Mouse (Mus musculus): ENCODE measurements around the gene 9530068E07Rik.

The 9530068E07Rik gene

GRCm38 (mm10) chr11:52421053-52421778 lies 25.0 kb downstream of the 9530068E07Rik start:
- ATAC-seq (ENCODE audit: low TSS enrichment): peak; percentile 74; the same call in 1 of the 2 replicates

GRCm38 (mm10) chr11:52429440-52429839 lies 33.2 kb downstream of the 9530068E07Rik start:
- peak; percentile 45; the same call in 1 of the 2 replicates for ATAC-seq (ENCODE audit: low TSS enrichment)

DNA sequence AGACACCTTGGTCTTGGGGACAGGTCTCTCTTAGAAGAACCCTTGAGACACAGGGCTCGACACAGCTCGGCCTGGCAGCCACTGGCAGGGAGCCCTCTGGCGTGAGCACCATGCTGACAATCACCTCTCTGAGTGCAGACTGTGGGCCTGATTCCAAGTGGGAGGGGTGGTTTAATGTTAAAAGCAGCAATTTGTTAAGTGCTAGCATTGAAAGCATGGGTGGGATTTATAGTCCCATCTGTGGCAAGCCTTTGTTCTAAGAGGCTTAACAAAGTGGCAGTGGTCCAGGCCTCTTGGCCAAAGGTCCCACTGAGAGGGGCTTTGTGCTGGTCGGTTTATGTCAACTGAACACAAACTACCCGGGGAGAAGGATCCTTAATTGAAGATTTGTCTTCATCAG lies 35.4 kb downstream of the 9530068E07Rik start:
- ATAC-seq (ENCODE audit: low TSS enrichment): no peak

- ATAC-seq (ENCODE audit: low TSS enrichment): no peak
These were observed 35.9 kb downstream of the 9530068E07Rik start for GRCm38 (mm10) chr11:52432148-52432547.

DNA sequence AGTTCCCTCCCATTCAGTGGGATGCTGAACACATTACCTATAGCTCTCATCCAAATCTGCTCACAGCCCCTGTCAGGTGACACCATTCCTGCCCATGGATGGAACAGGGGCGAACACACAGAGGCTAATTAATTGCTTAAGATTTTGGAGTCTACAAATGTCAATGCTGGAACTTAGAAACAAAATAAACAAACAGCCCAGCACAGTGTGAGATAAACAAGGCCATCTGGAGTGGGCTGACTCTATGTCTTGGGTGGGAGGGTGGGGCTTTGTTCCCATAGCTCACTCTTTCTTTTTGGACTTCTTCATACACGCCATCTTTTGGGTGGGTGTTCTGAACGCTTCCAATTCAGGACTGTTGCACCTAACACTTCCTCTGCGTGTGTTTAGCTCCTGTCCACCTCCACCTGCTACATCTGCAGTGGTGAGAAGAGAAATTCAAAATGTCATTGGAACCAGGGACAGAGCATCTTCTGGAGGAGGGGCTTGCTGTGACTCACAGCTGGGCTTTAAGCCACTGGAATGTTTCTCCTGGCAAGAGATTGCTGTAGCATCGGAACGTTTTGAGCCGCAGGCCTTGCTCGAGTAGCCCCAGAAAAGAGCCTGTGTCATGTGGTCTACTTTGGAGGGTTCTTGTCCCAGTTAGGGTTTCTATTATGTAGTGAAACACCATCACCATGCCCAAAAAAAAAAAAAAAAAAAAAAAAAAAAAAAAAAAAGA lies 37.0 kb downstream of the 9530068E07Rik start:
- ATAC-seq (ENCODE audit: low TSS enrichment): peak; percentile 34; the same call in 1 of the 2 replicates

GRCm38 (mm10) chr11:52433797-52434195 lies 37.6 kb downstream of the 9530068E07Rik start:
- no peak for ATAC-seq (ENCODE audit: low TSS enrichment)

GRCm38 (mm10) chr11:52435466-52435865 lies 39.2 kb downstream of the 9530068E07Rik start:
- no peak for ATAC-seq (ENCODE audit: low TSS enrichment)

GRCm38 (mm10) chr11:52437123-52437522 lies 40.9 kb downstream of the 9530068E07Rik start:
- ATAC-seq (ENCODE audit: low TSS enrichment): peak; percentile 75

- ATAC-seq (ENCODE audit: low TSS enrichment): no peak
These were observed 44.9 kb downstream of the 9530068E07Rik start for GRCm38 (mm10) chr11:52441096-52441495.

GRCm38 (mm10) chr11:52447242-52447641 lies 51.0 kb downstream of the 9530068E07Rik start:
- no peak for ATAC-seq (ENCODE audit: low TSS enrichment)

DNA sequence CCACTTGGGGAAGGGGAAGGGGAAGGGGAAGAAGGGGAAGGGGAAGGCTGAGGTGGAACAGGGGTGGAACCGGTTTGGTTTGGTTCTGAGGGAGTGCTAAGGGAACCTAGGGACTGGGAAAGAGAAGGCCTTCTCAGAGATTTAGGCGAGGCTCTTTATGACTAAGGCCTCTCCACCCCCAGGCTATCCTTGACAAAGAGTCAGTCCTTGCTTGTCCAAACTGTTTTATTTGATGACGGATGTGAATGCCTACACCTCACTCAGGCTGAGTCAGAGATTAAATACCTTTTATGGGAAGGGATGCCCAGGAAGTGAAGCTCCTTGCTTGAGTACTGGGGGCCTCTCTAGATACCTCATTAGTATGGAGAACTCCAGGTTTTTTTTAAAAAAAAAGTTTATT lies 52.8 kb downstream of the 9530068E07Rik start:
- ATAC-seq (ENCODE audit: low TSS enrichment): no peak

GRCm38 (mm10) chr11:52458281-52458680 lies 62.1 kb downstream of the 9530068E07Rik start:
- ATAC-seq (ENCODE audit: low TSS enrichment): peak; percentile 74
